Mouse (Mus musculus) lung, postnatal 10 days (tissue): ENCODE results near the gene Ntm.

Experiments used
- DNase-seq: peaks from one replicate; pipeline ENCODE4 v3.0.0; 2021

Ntm gene

GRCm38 (mm10) chr9:29791199-29791915 lies 171.6 kb downstream of the Ntm start:
- no peak for DNase-seq

- DNase-seq, result no peak
Observed at GRCm38 (mm10) chr9:29790017-29790416, 172.9 kb downstream of the Ntm start.

- no peak for DNase-seq
Observed at GRCm38 (mm10) chr9:29788855-29789254, 174.1 kb downstream of the Ntm start.

GRCm38 (mm10) chr9:29787408-29787807 lies 175.5 kb downstream of the Ntm start:
- no peak for DNase-seq

GRCm38 (mm10) chr9:29782697-29783096 lies 180.2 kb downstream of the Ntm start:
- DNase-seq, result no peak

GRCm38 (mm10) chr9:29779739-29780138 lies 183.2 kb downstream of the Ntm start:
- DNase-seq, result no peak

- no peak for DNase-seq
Observed at GRCm38 (mm10) chr9:29776951-29777350, 186.0 kb downstream of the Ntm start.

- no peak for DNase-seq
Observed at GRCm38 (mm10) chr9:29776542-29776941, 186.4 kb downstream of the Ntm start.

- no peak for DNase-seq
Observed at GRCm38 (mm10) chr9:29776030-29776429, 186.9 kb downstream of the Ntm start.

- DNase-seq, result no peak
Observed at GRCm38 (mm10) chr9:29772625-29773388, 190.1 kb downstream of the Ntm start.

GRCm38 (mm10) chr9:29771870-29772269 lies 191.1 kb downstream of the Ntm start:
- no peak for DNase-seq

GRCm38 (mm10) chr9:29771071-29771785 lies 191.7 kb downstream of the Ntm start:
- DNase-seq, result no peak

GRCm38 (mm10) chr9:29769361-29769760 lies 193.6 kb downstream of the Ntm start:
- no peak for DNase-seq

- no peak for DNase-seq
Observed at GRCm38 (mm10) chr9:29765990-29766980, 196.7 kb downstream of the Ntm start.

- no peak for DNase-seq
Observed at GRCm38 (mm10) chr9:29763338-29763737, 199.6 kb downstream of the Ntm start.

GRCm38 (mm10) chr9:29761952-29762586 lies 200.9 kb downstream of the Ntm start:
- no peak for DNase-seq

GRCm38 (mm10) chr9:29761511-29761910 lies 201.4 kb downstream of the Ntm start:
- no peak for DNase-seq

GRCm38 (mm10) chr9:29759940-29760339 lies 203.0 kb downstream of the Ntm start:
- no peak for DNase-seq

GRCm38 (mm10) chr9:29759060-29759459 lies 203.9 kb downstream of the Ntm start:
- no peak for DNase-seq

GRCm38 (mm10) chr9:29754374-29754773 lies 208.6 kb downstream of the Ntm start:
- DNase-seq, result no peak

- peak; percentile 52 for DNase-seq
Observed at GRCm38 (mm10) chr9:29751396-29751795, 211.5 kb downstream of the Ntm start.
